Mouse (Mus musculus) lung, adult 2 months (tissue): ENCODE results near the gene Paqr3.

Experiments used
- CTCF ChIP-seq: fragments of 200-500 bp; IDR thresholded peaks from 2 replicates; pipeline ENCODE4 v1.5.1; 2011; ENCODE audit warnings: mild to moderate bottlenecking, low read length, control low read depth; ENCODE audit not compliant: insufficient read depth
- POLR2A ChIP-seq: fragments of 200-500 bp; IDR thresholded peaks from 2 replicates; pipeline ENCODE4 v1.6.1; 2011; ENCODE audit warnings: low read depth, mild to moderate bottlenecking, control low read depth, low read length, borderline replicate concordance; ENCODE audit errors: extremely low read depth

GRCm38 (mm10) chr5:97065746-97066145 is 45.6 kb downstream of the Paqr3 start:
- TF ChIP-seq CTCF: no peak
- TF ChIP-seq POLR2A: no peak
